Mouse (Mus musculus) stomach, postnatal 0 days (tissue): ENCODE measurements around the gene Smc2. TPM values are rescaled to one million over a fixed set of nuclear protein-coding genes. Genes with fewer than 3 reads are reported as not detected.

Experiments
- ATAC-seq: fragments of 200-750 bp; cut with Nextera tagmentation; 2 replicates; pipeline ENCODE4 v1.8.0; 2017; ENCODE audit not compliant: low FRiP score, low TSS enrichment
- DNase-seq: peaks from one replicate; pipeline ENCODE4 v3.0.0-alpha.2; 2016; ENCODE audit warnings: low spot score
- H3K27ac ChIP-seq: fragments of 300-500 bp; sonication (generic); replicated peaks from 2 replicates; pipeline ENCODE4 v1.5.1; 2014; ENCODE audit warnings: mild to moderate bottlenecking, control low read depth
- H3K27me3 ChIP-seq: fragments of 300-500 bp; sonication (generic); 2 replicates; pipeline ENCODE4 v1.6.1; 2014; ENCODE audit warnings: low read length; ENCODE audit not compliant: control insufficient read depth, insufficient read depth
- H3K36me3 ChIP-seq: fragments of 300-500 bp; sonication (generic); 2 replicates; pipeline ENCODE4 v1.6.1; 2014; ENCODE audit warnings: low read length, mixed read lengths; ENCODE audit not compliant: control insufficient read depth, insufficient read depth
- H3K4me1 ChIP-seq: fragments of 300-500 bp; sonication (generic); replicated peaks from 2 replicates; pipeline ENCODE4 v1.6.1; 2014; ENCODE audit warnings: antibody characterized with exemption; ENCODE audit not compliant: control insufficient read depth, insufficient read depth
- H3K4me2 ChIP-seq: fragments of 300-500 bp; sonication (generic); replicated peaks from 2 replicates; pipeline ENCODE4 v1.6.1; 2014; ENCODE audit warnings: low read depth, mild to moderate bottlenecking, control low read depth, moderate library complexity
- H3K4me3 ChIP-seq: fragments of 300-500 bp; sonication (generic); 2 replicates; pipeline ENCODE4 v1.5.1; 2014; ENCODE audit warnings: low read depth, low read length, control low read depth
- H3K9ac ChIP-seq: fragments of 300-500 bp; sonication (generic); 2 replicates; pipeline ENCODE4 v1.6.1; 2014; ENCODE audit warnings: mild to moderate bottlenecking, low read length, control low read depth, mixed read lengths
- H3K9me3 ChIP-seq: fragments of 300-500 bp; sonication (generic); 2 replicates; pipeline ENCODE4 v1.6.1; 2016; ENCODE audit warnings: low read length; ENCODE audit not compliant: control insufficient read depth
- CTCF ChIP-seq: IDR thresholded peaks from 2 replicates; pipeline ENCODE4 v1.5.1; 2016; ENCODE audit warnings: antibody characterized with exemption, low read depth, mild to moderate bottlenecking, moderate library complexity
- EP300 ChIP-seq: optimal IDR thresholded peaks from 2 replicates; pipeline ENCODE3; 2016; ENCODE audit warnings: antibody characterized with exemption
- WGBS: fragments of 180-500 bp; shearing (Covaris S2); extraction: QIAGEN DNeasy Blood & Tissue Kit; methylation state at CpG from one replicate; pipeline ENCODE4 v1.1.7; 2014; 5-methylcytosine and 5-hydroxymethylcytosine counted together
- polyA plus RNA-seq: library from polyadenylated mRNA; unstranded; fragments of >200 nt; fragmentation: Nextera tagmentation; extraction: Ambion mirVana; gene quantifications from 2 replicates; pipeline ENCODE4 v1.2.1, GENCODE M21; 2015

Gene Smc2
- polyA plus RNA-seq, 1 experiment from 2014 or later: 60.1 TPM

GRCm38 (mm10) chr4:52517580-52517979, 78.5 kb downstream of the Smc2 start:
- no peak overlapping the region for H3K4me2 ChIP-seq
- no peaks in the 10 kb centered on the region for H3K36me3 ChIP-seq
- H3K4me3 ChIP-seq: no peak overlapping the region
- no peak overlapping the region for H3K27ac ChIP-seq
- no peak for DNase-seq
- no peaks in the 10 kb centered on the region for H3K27me3 ChIP-seq
- no peaks in the 10 kb centered on the region for H3K4me1 ChIP-seq
- 18% methylated on average over 4 of the region's 4 CpGs for WGBS
- no peak overlapping the region for H3K9ac ChIP-seq
- H3K9me3 ChIP-seq: no peaks in the 10 kb centered on the region
- TF ChIP-seq CTCF: no peak
- no peak for TF ChIP-seq EP300
- no peak for ATAC-seq

DNA sequence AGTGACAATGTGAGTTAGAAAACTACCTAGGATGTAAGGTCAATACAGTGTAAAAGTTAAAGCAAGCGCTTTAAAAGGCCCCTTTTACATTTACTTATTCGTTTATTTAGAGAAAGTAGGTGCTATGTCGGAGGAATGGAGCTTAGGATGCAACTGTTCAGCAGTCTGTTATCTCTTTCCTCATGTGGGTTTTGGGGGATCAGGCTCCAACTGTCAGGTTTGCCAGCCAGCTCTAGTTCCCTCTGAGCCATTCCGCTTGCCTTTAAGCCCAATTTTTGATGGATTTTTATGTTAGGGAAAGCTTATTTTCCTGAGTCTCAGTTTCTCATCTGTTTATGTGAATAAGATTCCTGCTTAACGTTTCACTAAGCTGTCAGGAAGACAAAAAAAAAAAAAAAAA, 80.3 kb downstream of the Smc2 start:
- 63% methylated on average over 5 of the region's 5 CpGs for WGBS
- Histone ChIP-seq H3K27me3 (no peaks in the 10 kb centered on the region), H3K4me1 (no peaks in the 10 kb centered on the region), H3K27ac (no peak overlapping the region), H3K36me3 (no peaks in the 10 kb centered on the region), H3K9ac (no peak overlapping the region), H3K9me3 (no peaks in the 10 kb centered on the region), H3K4me2 (no peak overlapping the region), H3K4me3 (no peak overlapping the region)
- no peak for DNase-seq
- no peak for TF ChIP-seq CTCF
- no peak for TF ChIP-seq EP300
- ATAC-seq: no peak

- no peak for ATAC-seq
- Histone ChIP-seq H3K27me3 (no peaks in the 10 kb centered on the region), H3K9ac (no peak overlapping the region), H3K4me1 (no peaks in the 10 kb centered on the region), H3K4me3 (no peak overlapping the region), H3K36me3 (no peaks in the 10 kb centered on the region), H3K27ac (no peak overlapping the region), H3K9me3 (no peaks in the 10 kb centered on the region), H3K4me2 (no peak overlapping the region)
- DNase-seq: no peak
- TF ChIP-seq EP300 (no peak), CTCF (no peak)
- 76% methylated on average over 5 of the region's 5 CpGs for WGBS
Measured at GRCm38 (mm10) chr4:52526464-52526863, 87.4 kb downstream of the Smc2 start.

DNA sequence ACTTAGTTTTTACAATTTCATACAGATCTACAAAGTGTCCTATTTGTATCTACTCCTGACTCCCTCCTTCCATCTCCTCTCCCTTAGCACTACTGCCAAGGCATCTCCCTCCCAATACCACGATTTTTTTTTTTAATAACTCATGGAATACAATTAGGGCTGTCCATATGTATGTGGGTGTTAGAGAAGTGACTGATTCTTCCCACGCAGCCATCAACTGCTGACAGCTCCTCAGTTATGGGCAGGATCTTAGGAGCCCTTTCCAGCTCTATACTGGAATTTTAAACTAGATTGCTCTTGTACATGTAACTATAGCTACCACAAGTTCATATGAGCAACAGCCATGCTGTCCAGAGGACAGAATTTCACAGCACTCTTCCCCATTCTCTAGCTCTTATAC, 91.6 kb downstream of the Smc2 start:
- no peaks in the 10 kb centered on the region for H3K4me1 ChIP-seq
- no peak overlapping the region for H3K27ac ChIP-seq
- no peaks in the 10 kb centered on the region for H3K27me3 ChIP-seq
- WGBS: 66% methylated on average over 2 of the region's 2 CpGs
- H3K36me3 ChIP-seq: no peaks in the 10 kb centered on the region
- H3K9me3 ChIP-seq: no peaks in the 10 kb centered on the region
- H3K4me2 ChIP-seq: no peak overlapping the region
- H3K9ac ChIP-seq: no peak overlapping the region
- DNase-seq (no peak), ATAC-seq (no peak)
- H3K4me3 ChIP-seq: no peak overlapping the region
- TF ChIP-seq EP300 (no peak), CTCF (no peak)

Other genes starting within 250 kb of the Smc2 start
- gene Vma21-ps, start 58.0 kb downstream of the Smc2 start, polyA plus RNA-seq: not detected in 2 replicates
- not detected in 2 replicates for gene Toporsl, start 157.0 kb downstream of the Smc2 start, polyA plus RNA-seq